Mouse (Mus musculus): ENCODE measurements around the gene Krt14.
"Not testable (repeated sequence)": the region's sequence is repeated elsewhere in the genome, so short reads cannot be mapped to it uniquely, and the experiment has no call there.

Gene Krt14

DNA sequence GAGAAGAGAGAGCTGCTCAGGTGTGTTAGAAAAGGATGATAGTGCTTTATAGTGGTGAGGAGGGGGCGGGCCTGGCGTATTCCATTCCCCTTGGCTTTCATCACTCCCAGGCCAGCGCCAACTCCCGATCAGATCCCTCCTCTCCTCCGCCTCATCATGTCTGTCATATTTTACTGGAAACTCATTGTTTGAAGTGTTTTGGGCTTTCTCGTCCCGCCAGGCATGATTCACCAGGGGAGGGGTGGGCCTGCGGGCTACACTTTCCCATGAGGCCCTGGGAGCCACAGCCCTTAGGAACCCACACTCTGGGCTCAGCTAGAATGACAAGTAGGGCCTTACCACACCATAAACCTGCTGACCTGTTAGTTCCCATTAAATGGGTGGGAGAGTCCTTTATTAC is at the start of gene Krt14:
Gene Krt14, minus strand, starts transcription at position 51 of the 400 bp plus-strand sequence.
- DNase-seq, result no peak

DNA sequence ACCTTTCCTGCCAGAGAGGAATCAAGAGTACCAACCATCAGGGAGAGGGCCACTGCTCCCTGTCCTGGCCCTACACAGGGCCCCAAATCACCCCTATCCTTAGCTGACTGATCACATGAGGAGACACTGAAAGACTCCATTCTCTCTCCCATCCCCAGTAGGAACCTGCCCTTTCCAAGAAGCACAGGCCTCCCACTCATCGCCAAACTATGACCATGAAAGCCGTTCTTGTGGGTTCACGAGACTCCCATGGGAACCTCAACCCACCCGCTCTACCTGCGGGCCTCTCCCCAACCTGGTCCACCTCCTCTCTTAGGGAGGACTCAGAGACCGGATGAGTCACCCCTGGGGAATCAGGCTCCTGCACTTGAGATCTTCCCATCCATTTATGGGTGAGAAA is 48.2 kb upstream of the Krt14 start:
- DNase-seq, result no peak

DNA sequence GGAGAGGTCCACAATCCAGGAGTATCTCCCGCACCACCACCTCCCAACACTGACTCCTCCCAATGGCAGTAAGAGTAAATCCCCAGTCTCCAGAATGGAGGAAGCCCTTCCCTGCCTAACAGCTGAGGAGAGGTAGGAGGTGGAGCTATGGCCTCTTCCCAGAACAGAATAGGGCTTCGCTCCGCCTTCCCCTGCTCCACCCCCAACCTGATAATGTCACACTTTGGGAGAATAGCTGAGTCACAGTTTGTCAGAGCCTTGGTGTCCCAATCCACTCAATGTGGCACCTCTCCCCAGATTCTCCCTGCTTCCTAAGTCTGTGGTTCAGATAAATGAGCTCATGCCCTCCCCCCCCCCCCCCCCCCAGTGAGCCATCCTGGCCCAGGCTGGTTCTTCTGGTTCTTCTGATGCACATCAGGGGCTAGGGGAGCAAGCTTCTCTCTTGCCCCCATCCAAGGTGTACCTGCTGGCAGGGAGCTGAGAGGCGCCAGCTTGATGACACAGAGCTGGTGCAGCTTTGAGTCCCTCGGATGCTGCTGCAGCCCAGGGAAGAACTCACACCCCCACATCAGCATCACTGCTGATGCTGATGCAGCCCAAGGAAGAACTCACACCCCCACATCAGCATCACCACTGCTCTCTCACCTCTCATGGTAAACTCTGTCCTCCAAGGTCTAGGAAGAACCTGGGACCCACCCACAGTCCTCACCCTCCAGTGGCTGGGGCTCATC is 47.2 kb upstream of the Krt14 start:
- no peak for DNase-seq

DNA sequence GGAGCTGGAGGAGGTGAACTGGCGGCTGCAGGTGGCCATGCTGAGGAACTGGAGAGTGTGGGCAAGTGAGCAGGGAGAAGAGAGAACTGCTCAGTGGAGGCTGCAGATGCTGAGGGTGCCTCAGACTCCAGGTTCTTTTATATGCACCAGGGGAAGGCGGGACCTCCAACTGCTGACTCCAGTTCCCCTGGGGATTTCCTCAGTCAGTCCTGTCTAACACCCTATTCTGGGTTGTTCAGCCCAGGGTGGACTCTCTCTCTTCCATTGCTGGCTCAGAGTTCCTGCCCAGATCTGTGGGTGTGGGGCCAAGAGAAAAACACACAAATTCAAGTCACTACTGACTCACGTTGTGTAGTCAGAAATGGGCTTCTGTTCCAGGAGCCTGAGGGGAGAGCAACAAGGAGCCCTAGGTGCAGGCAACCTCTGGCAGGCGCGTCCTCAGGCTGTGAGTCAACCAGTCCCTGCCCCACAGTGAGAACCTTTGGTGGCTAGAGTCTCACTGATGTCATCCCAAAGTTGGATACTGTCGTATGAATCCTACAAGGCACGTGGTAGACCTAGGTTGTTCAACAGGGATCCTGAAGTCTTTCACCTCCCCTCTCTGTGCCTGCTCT is 41.6 kb upstream of the Krt14 start, which contains the start of gene Krt16:
Gene Krt16, minus strand, starts transcription at position 51 of the 614 bp plus-strand sequence.
- no peak for DNase-seq

DNA sequence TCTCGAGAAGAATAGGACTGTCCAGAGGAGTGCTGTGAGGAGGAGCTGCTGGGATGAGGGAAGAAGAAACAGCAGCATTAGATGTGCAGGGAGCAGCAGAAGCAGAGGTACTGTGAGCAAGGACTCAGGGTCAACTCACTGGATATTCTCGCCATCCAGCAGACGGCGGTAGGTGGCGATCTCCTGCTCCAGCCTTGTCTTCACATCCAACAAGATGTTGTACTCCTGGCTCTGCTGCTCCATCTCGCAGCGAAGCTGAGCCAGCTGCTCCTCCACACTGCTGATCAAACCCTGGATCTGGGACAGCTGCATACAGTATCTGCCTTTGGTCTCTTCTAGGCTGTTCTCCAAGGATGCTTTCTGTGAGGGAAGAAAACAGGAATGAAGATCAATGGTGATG is 39.1 kb upstream of the Krt14 start:
- DNase-seq, result not testable (repeated sequence)

DNA sequence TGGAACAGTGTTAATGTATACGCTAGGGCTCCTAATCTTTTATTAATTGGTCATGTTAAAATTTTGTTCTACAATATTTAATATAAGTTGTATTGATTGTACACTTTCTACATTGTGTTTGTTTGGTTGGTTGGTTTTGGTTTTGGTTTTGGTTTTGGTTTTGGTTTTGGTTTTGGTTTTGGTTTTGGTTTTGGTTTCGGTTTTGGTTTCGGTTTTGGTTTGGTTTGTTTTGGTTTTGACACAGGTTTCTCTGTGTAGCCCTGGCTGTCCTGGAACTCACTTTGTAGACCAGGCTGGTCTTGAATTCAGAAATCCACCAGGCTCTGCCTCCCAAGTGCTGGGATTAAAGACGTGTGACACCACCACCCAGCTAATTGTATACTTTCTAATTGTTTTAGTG is 32.9 kb upstream of the Krt14 start:
- not testable (repeated sequence) for DNase-seq

DNA sequence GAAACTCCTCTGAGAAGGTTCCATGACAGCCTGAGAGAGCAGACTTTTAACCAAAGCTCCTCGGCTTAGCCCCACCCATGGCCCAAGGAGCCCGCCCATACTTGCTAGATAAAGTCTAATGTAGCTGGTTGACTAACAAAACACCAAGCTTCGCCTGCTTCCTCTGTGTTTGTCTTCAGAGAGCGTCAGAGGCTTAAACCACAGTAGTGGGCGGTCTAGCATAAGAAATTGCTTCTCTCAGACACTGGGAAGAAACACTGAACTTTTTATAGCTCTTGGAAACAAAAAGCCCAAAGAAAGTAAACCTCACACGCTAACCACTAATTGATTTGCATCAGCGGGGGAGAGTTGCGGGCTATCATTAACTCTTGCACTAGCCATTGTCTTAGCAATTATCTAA is 14.4 kb upstream of the Krt14 start:
- no peak for DNase-seq

DNA sequence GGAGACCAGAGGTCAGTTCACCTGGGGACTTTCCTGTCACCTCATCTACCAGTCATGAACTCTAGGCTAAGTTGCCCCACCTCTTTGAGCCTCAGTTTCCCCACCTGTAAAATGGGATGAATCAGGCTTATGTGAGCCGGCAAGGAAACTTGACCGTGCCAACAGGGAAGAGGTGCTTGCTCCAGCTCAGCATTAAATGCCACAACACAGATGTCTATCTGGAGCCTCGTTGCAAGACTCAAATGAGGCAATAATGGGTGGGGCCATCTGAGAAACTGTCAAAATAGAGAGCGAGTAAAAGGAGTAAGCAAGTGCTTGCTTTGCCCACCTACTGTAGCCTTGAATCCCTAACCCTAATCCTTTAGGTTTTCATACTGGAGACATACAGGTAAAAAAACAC is 12.0 kb upstream of the Krt14 start:
- no peak for DNase-seq

DNA sequence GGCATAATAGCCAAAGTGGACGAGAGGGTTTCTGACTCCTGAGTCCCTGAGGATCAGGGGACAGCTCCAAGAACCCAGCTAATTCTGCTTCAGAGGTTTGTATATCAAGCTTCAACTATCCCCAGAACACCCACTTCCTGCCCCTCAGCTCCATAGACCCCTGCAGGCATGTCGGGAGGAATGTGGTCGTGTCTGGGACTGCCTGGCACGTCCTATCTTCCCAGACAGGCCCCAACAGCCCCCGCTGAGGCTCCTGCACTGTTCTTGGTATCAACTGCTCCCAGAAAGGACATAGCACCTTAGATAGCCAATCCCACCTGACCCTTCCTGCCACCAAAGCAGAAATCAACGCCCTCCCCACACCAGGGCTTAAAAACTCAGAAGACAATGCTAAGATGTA is 1.2 kb upstream of the Krt14 start:
- DNase-seq, result no peak

DNA sequence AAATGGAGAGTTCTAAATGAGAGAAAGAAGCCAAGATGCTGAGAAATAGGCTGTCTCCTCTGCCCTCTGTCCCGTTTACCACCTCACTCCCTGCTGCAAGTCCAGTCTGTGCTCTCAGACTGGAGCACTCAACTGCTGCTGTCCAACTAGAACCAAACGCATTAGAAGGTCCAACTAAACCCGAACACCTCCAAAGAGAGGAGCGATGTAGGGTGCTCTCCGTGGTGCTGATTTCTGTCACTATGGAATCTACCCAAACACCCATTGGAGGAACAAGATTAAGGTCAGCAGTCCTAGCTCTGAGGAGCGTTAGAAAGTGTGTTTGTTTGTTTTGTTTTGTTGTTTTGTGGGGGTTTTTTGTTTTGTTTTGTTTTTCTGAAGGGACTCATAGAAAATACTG is 3.9 kb downstream of the Krt14 start:
- DNase-seq, result peak; percentile 39

DNA sequence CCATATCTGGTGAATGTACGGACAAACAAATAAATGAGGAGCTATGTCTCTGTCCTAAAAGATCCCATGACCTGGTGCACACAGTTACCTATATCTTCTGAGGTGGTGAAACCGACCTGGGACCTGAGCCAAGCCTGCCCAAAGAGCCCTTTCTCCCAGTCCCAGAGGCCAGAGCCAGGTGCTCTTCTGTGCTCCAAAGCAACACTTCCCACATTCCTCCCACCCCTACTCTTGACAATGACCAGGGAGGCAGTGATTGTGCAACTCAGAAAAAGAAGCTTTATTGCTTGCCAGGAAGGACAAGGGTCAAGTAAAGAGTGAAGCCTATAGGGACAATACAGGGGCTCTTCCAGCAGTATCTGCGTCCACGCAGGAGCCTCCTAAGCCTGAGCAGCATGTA is 4.4 kb downstream of the Krt14 start:
- no peak for DNase-seq

DNA sequence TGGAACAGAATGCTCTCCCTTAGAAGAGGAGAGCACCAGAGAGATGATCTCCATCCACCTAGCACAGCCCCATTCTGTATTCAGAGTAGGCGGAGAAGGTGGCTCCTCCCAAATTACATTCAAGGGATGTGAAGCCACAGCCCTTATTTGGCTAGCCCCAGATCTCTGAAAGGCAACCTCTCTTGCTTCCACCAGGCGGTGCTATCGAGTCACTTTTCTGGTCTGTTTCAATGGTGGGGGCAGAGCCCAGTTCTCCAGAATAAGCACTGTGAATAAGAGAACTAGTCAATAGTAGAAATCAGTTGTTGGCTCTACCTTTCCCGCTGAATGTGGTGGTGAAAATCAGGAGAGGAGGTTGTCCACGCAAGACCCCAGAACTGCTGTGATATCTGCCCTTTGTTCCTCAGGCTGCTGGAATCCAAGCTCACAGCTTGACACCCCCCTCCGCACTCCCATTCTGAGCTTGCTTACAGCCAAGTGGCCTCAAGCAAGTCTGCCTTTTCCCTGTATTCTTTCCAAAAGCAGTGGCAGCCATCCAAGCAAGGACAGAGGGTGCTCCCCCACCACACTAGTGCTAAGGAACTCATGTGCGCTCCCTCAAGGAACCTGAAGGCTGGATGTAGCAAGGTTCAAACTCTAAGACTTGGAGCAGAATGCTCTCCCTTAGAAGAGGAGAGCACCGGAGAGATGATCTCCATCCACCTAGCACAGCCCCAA is 7.1 kb downstream of the Krt14 start:
- peak; percentile 62 for DNase-seq

DNA sequence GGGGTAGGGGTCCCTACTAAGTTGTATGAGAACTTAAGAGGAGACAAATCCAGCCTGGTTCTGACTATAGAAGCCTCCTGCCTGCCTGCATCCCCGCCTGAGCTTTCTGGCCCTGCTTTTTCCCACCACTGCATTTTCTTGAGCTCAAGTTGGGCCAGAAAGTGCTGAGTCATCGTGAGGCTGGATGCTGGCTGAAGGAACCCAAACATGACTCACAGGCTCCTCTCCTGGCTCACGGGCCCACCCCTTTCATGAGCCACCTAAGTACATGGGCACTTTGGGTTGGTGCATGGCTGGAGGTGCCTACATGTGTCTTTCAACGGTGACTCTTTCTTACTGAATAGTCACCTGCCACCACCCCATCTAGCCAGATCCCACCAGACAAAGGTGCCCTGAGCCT is 8.7 kb downstream of the Krt14 start:
- DNase-seq, result no peak

DNA sequence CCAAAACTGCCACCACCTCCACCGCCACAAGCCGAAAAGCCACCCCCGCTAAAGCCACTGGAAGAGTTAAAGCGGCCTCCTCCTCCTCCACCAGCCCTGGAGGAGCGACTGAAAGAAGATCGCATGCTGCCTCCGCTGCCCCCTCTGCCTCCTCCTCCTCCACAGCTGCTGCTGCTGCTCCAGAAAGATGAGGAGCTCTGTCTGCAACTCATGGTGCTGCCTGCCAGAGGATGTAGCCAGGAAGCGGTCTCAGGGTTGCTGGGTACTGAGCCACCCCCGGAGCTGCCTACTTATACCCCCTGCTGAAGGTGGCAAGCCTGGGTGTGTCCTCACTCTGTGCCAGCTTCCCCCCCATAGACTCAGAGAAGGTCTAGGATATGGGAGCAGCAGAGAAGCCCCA is 14.4 kb downstream of the Krt14 start, which contains the start of gene Krt9:
Gene Krt9, minus strand, starts transcription at position 255 of the 400 bp plus-strand sequence.
- no peak for DNase-seq

DNA sequence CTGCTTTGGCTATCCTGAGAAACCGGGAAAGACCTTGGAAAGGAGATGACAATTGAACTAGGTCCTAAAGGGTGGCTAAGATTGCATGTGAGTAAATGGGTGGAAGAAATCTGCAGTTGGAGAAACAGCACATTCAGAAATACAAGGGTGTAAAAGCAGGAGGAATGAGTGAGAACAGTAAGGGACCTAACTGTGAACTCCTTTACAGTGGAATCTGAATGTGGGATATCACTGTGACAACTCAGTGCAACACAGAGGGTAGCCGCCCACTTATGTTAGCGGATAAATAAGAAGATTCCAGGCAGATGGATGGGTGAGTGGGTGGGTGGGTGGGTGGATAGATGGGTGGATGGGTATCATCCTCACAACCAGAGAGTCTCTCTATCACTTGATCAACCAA is 15.5 kb downstream of the Krt14 start:
- no peak for DNase-seq

DNA sequence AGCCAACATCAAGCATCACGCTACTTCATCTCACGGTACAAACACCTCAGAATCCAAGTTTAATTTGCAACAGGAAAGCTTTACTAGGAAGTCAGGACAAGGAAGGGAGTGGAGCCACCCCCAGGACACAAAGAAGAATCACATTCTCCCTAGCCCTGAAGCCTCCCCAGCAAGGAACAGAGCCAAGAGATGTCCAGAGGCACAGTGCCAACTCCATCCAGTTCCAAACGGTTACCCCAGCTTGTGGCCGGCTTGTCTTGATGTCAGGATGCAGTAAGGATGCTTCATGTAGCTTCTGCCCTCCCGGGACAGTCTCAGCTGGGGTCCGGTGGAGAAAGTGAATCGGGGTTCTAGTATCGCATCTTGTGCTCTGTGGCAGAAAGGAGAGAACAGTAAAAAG is 20.6 kb downstream of the Krt14 start:
- no peak for DNase-seq

DNA sequence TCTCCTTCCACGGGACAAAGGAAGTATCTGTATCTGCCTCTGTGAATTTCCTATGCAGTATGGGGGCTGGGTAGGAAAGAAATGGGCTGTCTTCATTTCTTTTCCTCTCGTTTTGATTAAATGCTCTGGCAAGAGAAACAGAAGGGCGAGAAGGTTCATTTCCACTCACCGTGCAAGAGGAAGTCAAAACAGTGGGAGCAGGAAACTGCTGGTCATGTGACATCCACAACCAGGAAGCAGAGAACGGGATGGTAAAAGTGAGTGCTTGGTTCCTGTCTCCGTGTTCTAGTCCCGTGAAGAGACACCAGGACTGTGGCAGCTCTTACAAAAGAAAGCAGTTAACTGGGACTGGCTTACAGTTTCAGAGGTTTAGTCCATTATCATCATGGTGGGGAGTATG is 25.6 kb downstream of the Krt14 start:
- DNase-seq, result no peak

DNA sequence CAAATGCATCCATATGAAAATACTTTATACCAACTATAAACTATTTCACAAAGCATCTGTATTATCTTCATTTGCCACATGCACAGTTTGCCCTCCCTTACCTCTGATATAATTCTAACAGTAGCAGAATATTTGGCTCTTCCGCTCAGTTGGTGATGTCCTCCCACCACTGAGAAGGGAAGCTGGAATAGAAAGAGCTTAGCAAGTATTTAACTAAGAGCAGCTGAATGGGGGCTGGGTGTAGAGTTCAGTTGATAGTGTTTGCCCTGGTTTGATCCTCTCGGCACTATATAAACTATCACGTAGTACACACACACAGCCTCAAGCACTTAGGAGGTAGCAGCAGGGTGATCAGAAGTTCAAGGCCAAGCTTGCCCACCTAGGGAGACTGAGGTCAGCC is 28.1 kb downstream of the Krt14 start:
- DNase-seq, result no peak

DNA sequence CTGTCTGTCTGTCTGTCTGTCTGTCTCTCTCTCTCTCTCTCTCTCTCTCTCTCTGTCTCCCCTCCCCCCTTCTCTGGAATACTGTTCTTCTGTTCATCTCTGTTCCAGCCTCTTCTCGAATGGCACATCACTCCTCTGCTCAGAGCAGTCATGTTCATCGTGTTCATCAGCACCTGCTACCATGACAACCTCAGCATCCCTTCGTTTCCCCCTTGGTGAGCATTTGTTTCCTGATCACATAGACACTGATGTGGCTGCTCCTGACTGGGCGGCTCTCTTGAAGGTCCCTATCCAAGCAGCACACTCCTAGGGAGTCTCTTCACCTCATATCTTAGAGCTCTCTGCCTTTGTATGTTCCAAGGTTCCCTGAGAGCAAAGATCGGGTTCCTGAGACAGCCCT is 29.0 kb downstream of the Krt14 start:
- DNase-seq, result no peak

DNA sequence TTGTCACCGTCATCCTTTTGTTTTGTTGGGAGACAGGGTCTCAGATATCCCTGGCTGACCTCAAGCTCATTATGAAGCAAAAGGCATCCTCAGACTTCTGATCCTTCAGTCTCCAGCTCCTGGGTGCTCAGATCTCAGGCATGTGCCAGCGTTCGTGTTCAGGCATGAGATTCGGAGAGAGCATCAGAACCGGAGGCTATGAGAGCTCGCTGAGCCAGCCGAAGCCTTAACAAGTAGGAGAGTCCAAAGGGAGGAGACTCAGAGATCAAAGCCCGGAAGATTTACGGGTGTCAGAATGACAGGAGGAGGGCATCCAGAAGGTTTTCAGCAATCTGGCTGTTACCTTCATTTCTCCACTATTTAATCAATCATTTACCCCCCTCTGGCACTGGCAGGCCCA is 30.6 kb downstream of the Krt14 start:
- DNase-seq, result no peak

DNA sequence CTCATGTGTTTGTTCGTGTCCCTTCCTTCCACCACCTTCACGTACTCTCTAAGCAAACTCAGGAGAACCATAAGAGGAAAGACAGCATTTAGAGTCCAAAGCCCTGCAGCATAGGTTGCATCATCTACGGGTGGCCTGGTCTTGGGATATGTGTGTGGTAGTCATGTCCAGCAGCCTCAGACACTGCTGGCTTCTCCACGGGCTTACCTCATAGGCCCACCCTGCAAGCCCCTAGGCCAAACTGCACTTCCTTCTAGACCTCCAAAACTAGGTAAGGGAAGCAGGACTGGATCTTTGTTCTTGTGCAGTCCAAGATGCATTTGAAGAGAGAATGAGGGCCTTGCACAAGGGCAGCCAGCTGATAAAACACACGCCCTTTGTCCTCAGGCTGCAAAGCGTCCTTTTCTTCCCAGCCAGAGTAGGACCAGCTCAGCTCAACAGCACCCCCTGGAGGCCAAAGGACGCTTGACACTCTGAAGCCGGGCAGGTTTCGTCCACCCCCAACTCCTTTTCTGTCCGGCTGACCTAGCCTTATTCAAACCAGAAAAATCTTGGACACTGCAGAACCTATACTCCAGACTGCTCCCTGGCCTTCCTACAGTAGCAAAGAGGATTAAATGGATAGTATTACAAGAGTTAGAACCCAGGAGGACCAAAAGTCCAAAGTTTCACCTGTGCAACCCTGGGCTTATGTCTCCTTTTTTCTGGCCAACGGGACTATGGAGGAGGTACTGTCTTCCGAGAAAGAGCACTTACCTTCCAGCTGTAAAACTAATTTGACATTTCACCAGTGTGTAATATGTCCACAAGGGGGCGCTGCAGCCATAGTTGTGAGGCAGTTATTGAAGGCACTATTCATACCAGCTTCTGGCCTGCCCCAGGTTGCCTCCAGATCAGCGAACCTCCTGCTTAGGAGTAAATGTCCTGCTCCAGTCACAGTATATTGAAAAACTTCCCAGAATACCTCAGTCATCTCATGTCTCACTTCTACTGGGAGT is 38.3 kb downstream of the Krt14 start:
- DNase-seq, result peak; percentile 75

DNA sequence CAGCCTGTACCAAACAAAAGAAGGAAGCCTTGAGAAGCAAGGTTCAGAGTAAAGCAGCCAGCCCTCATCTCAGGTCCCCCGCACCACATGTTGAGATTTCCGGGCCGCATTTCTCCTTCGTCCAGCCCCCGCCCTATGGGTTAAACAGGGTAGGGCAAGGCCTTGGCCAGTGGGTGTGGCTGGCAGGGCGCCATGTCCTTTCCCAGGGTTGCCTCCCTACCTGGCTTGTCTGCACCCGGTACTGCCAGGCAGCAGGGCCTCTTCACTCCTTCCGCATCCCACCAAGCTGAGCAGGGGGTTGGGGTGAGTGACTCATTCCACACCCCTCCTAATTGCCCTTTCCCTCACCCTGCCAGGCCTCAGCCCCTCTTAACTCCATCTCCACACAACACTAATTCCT is 39.3 kb downstream of the Krt14 start:
- no peak for DNase-seq

DNA sequence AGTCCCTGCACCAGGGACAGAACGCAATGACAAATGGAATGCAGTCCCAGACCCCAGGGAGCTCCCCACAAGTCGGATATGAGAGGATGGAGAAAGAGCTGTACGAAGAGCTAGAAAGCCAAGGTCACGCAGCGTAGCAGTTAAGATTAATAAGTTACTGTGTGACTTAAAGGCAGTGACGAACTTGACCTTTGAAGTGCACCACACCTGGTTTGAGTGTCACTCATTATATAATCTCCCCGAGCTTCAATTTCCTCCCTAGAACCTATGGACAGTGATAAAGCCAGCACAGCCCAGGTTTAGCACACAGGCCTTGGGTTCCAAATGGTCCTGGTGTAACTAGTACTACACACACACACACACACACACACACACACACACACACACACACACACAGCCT is 43.0 kb downstream of the Krt14 start:
- DNase-seq, result no peak

Measured in thymus, postnatal 4 days (tissue).